Mouse (Mus musculus) heart, postnatal 4 days (tissue): ENCODE data around the gene Dock2. TPM values are rescaled to one million over a fixed set of nuclear protein-coding genes. Genes with fewer than 3 reads are reported as not detected.

Experiments used
- DNase-seq: peaks from one replicate; pipeline ENCODE4 v3.0.0; 2021
- total RNA-seq, 2 experiments: library from RNA; stranded (reverse); gene quantifications; 2 replicates each; pipeline ENCODE4 v1.2.3; 2021

The Dock2 gene
- total RNA-seq, 2 experiments from 2014 or later: 1.4 to 1.7 TPM

GRCm38 (mm10) chr11:34181214-34182117 lies 602.2 kb downstream of the Dock2 start:
- peak; percentile 64 for DNase-seq

- no peak for DNase-seq
Observed at GRCm38 (mm10) chr11:34178752-34179151, 604.9 kb downstream of the Dock2 start.

Other genes with a start within 250 kb of the Dock2 start
- 10 to 100 TPM; 10.7 to 13.0 TPM for gene Spdl1, start 49.7 kb upstream of the Dock2 start, total RNA-seq